Mouse (Mus musculus) erythroblast, embryonic 14.5 days (primary cell): ENCODE results near the gene Ctnnd2.

Experiments
- GATA1 ChIP-seq: IDR thresholded peaks from 2 replicates; pipeline ENCODE4 v1.6.1; 2012; ENCODE audit warnings: low read length, inconsistent platforms, mixed read lengths
- TAL1 ChIP-seq: IDR thresholded peaks from 3 replicates; pipeline ENCODE4 v1.6.1; 2012; ENCODE audit warnings: low read length, inconsistent platforms, mixed read lengths

GRCm38 (mm10) chr15:30322543-30322942, 150.2 kb downstream of the Ctnnd2 start:
- TF ChIP-seq GATA1 (no peak), TAL1 (no peak)
